Mouse (Mus musculus) kidney, adult 2 months (tissue): ENCODE results near the gene Mrpl34. TPM values are rescaled to one million over a fixed set of nuclear protein-coding genes. Genes with fewer than 3 reads are reported as not detected.

Source experiments
- DNase-seq: peaks from one replicate; pipeline ENCODE4 v3.0.0; 2021
- H3K27ac ChIP-seq: fragments of 200-500 bp; 2 replicates; pipeline ENCODE4 v1.5.1; 2012; ENCODE audit warnings: low read depth, low read length, control low read depth, inconsistent platforms; ENCODE audit not compliant: insufficient read depth
- H3K27me3 ChIP-seq: fragments of 200-500 bp; replicated peaks from 2 replicates; pipeline ENCODE4 v1.6.1; 2012; ENCODE audit warnings: mild to moderate bottlenecking, moderate library complexity, low read length, inconsistent platforms; ENCODE audit not compliant: control insufficient read depth, insufficient read depth
- H3K36me3 ChIP-seq: fragments of 200-500 bp; 2 replicates; pipeline ENCODE4 v1.6.1; 2012; ENCODE audit warnings: mild to moderate bottlenecking, moderate library complexity, low read length, inconsistent platforms; ENCODE audit not compliant: control insufficient read depth, insufficient read depth
- H3K4me1 ChIP-seq: fragments of 200-500 bp; 2 replicates; pipeline ENCODE4 v1.6.1; 2011; ENCODE audit warnings: low read length; ENCODE audit not compliant: control insufficient read depth, insufficient read depth
- H3K4me3 ChIP-seq: fragments of 200-500 bp; 2 replicates; pipeline ENCODE4 v1.5.1; 2011; ENCODE audit warnings: mild to moderate bottlenecking, low read depth, low read length, control low read depth; ENCODE audit not compliant: insufficient read depth
- CTCF ChIP-seq: fragments of 200-500 bp; conservative IDR thresholded peaks from 2 replicates; pipeline ENCODE4 v1.5.1; 2011; ENCODE audit warnings: low read depth, mild to moderate bottlenecking, control low read depth, low read length, moderate library complexity, mixed read lengths; ENCODE audit not compliant: insufficient read depth, insufficient read length
- POLR2A ChIP-seq: fragments of 200-500 bp; IDR thresholded peaks from one replicate; pipeline ENCODE4 v1.6.1; 2011; ENCODE audit warnings: low read depth, low read length, control low read depth
- WGBS: fragments of 180-500 bp; shearing (Covaris S2); methylation state at CpG from one replicate; pipeline ENCODE4 v1.1.7; 2018; 5-methylcytosine and 5-hydroxymethylcytosine counted together
- polyA plus RNA-seq: library from polyadenylated mRNA; depleted of rRNA; stranded (reverse); fragments of >200 nt; gene quantifications from 2 replicates; pipeline ENCODE4 v1.2.3, GENCODE M21; 2012; rRNA removed

Gene Mrpl34
- polyA plus RNA-seq, 1 experiment, result 168 TPM

DNA sequence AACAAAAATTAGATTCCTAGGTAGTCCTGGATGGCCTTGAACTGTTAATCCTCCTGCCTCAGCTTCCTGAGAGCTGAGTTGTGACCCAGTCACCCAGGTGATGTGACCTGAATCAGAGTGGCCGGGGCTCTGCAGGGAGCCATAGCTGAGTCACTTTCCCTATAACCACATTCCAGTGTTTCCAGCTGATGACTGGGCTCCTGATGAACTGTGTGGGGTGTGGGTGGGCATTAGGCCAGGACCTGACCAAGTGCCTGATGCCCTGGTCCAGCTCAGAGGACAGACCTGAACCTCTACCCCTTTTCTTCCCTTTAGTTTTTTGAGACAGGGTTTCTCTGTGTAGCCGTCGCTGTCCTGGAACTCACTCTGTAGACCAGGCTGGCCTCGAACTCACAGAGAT is 40.6 kb downstream of the Mrpl34 start:
- no peak overlapping the region for H3K27ac ChIP-seq
- TF ChIP-seq POLR2A (no peak), CTCF (no peak)
- no peaks in the 10 kb centered on the region for H3K36me3 ChIP-seq
- WGBS, result 94% methylated on average over 4 of the region's 4 CpGs
- H3K4me1 ChIP-seq, result 0 out of 2 replicates have a peak, but pooled peaks cover 3% of the 10 kb centered on the region
- DNase-seq, result no peak
- H3K4me3 ChIP-seq, result no peak overlapping the region
- H3K27me3 ChIP-seq, result no peaks in the 10 kb centered on the region

DNA sequence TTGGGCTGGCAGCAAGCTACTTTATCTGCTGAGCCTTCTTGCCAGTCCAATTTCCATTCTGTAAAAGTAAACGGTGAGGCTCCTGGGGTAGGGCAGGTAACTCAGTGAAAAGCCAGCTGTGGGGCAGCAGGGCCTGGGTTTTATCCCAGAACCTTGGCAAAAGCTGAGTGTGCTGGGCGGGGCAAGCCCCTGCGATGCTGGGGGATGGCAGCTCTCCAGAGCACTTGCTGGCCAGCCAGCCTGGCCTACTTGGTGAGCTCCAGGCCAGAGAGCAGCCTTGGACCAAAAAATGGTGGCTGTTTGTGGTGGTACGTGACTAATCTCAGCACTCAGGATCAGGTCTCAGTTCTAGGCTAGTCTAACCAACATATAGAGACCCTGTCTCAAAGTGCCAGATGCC is 41.2 kb downstream of the Mrpl34 start:
- 0 out of 2 replicates have a peak, but pooled peaks cover 3% of the 10 kb centered on the region for H3K4me1 ChIP-seq
- DNase-seq, result no peak
- H3K27ac ChIP-seq, result no peak overlapping the region
- no peaks in the 10 kb centered on the region for H3K27me3 ChIP-seq
- H3K4me3 ChIP-seq, result no peak overlapping the region
- 68% methylated on average over 4 of the region's 4 CpGs for WGBS
- TF ChIP-seq CTCF (no peak), POLR2A (no peak)
- H3K36me3 ChIP-seq, result no peaks in the 10 kb centered on the region

DNA sequence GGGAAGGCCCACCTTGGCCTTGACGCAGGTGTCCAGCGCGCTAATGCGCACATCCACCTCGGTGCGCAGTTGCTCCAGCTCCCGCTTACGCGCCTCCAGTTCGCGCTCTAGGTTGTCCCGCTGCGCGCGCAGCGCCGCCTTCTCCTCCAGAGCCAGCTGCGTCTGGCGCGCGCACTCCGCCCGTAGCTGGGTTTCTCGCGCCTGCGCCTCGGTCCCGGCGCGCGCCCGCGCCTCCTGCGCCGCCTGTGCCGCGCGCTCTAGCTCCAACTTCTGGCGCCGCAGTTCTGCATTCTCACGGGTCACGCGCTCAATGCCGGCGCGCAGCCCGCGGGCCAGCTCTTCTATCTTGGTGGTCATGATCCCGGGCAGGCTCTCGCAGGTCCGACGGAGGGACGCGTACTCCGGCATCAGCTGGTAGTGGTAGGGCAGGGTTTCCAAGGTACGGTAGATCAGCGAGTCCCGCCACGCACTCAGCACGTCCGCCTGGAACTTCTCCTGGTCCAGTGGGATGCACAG is 42.9 kb downstream of the Mrpl34 start:
- peak; percentile 80 for DNase-seq
- WGBS, result 1% methylated on average over 61 of the region's 61 CpGs
- TF ChIP-seq CTCF (no peak), POLR2A (no peak)
- Histone ChIP-seq H3K4me1 (0 out of 2 replicates have a peak, but pooled peaks cover 3% of the 10 kb centered on the region), H3K4me3 (peak overlapping the region; percentile 65), H3K36me3 (no peaks in the 10 kb centered on the region), H3K27me3 (no peaks in the 10 kb centered on the region), H3K27ac (peak overlapping the region; percentile 24; the same call in 1 of the 2 replicates)

DNA sequence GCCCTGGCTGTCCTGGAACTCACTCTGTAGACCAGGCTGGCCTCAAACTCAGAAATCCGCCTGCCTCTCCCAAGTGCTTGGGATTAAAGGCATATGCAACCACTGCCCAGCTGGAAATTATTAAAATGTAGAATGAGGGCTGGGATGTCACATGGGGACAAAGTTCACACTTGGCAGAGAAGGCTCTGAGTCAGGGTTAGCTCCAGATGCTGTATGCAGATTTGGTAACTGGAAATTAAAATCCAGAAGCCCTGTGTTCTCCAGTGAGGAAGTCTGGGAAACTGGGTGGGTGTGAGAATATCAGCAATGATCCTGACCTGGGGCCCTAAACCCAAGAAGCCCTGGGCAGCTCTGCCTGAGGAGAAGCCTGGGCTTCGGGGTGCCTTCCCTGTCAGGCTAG is 44.6 kb downstream of the Mrpl34 start:
- peak overlapping the region; percentile 34 for H3K4me3 ChIP-seq
- TF ChIP-seq CTCF (no peak), POLR2A (no peak)
- 0 out of 2 replicates have a peak, but pooled peaks cover 3% of the 10 kb centered on the region for H3K4me1 ChIP-seq
- DNase-seq, result no peak
- 56% methylated on average over 2 of the region's 2 CpGs for WGBS
- no peaks in the 10 kb centered on the region for H3K27me3 ChIP-seq
- no peaks in the 10 kb centered on the region for H3K36me3 ChIP-seq
- no peak overlapping the region for H3K27ac ChIP-seq

DNA sequence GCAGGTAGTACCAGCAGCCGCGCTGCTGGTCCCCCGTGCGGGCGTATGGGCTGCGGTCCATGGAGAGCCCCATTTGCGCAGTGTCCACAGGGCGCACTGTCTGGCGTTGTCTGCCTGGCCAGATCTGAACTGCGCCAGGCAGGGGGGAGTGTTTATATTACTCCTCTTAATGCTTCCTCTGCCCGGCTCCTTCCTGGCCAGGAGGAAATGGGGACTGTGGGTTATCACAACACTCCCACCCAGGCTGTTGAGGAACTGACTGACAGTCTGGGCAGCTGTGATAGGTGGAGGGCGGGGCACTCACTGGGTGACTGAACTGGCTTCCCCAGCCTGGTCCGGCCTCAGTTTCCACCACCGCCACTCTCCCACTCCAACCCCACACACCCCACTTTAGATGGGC is 46.9 kb downstream of the Mrpl34 start, which contains the start of gene Plvap:
Plvap (minus strand) TSS at position 109 of the 400 bp plus-strand sequence.
- 0 out of 2 replicates have a peak, but pooled peaks cover 3% of the 10 kb centered on the region for H3K4me1 ChIP-seq
- H3K36me3 ChIP-seq, result no peaks in the 10 kb centered on the region
- 29% methylated on average over 14 of the region's 14 CpGs for WGBS
- peak; percentile 50 for TF ChIP-seq POLR2A
- TF ChIP-seq CTCF, result no peak
- no peaks in the 10 kb centered on the region for H3K27me3 ChIP-seq
- peak within 1 kb of the TSS; percentile 77 for H3K27ac ChIP-seq
- peak within 1 kb of the TSS; percentile 63 for H3K4me3 ChIP-seq
- peak; percentile 81 for DNase-seq

DNA sequence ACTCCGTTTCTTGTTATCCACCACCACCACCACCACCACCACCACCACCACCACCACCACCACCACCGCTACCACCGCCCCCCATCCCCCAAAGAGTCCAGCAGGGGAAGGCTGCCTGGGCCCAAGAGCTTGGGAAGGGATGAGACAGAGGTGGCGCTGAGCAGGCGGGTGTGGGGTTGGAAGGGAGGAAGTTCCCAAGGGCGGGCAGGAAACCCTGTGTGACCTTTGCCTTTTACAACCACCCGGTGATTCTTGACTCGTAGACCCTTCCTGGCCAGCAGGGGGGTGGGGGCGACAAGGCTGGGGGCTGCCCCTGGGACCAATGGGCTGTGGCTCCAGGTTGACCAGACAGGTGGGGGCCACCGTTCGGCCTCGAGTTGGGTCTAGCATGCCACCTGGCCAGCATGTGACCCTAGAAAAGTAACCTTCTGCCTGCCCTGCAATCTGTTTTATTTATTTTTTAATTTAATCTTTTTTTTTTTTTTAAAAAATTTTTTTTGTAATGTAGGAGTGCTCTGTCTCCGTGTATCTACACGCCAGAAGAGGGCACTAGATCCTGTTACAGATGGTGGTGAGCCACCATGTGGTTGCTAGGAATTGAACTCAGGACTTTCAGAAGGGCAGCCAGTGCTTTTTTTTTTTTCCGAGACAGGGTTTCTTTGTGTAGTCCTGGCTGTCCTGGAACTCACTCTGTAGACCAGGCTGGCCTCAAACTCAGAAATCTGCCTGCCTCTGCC is 48.4 kb downstream of the Mrpl34 start:
- peak overlapping the region; percentile 57; the same call in 1 of the 2 replicates for H3K27ac ChIP-seq
- peak; percentile 69 for DNase-seq
- TF ChIP-seq POLR2A (no peak), CTCF (0 out of 2 replicates have a peak, but pooled peaks have one; percentile 6)
- no peaks in the 10 kb centered on the region for H3K4me1 ChIP-seq
- WGBS, result 53% methylated on average over 15 of the region's 15 CpGs
- no peaks in the 10 kb centered on the region for H3K27me3 ChIP-seq
- H3K4me3 ChIP-seq, result no peak overlapping the region
- H3K36me3 ChIP-seq, result no peaks in the 10 kb centered on the region

DNA sequence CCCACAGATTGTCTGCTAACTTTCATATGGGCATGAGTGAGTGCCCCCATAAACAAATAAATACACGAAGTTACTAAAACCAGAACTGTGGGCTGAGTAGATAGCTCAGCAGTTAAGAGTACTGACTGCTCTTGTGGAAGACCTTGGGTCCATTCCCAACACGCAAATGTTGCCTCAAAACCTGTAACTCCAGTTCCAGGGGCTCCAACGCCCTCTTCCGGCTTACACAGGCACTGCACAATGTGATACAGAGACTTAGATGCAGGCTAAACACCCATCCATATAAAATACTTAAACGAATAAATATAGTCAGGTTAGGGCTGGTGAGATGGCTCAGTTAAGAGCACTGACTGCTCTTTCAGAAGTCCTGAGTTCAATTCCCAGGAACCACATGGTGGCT is 50.3 kb downstream of the Mrpl34 start:
- 78% methylated on average over 5 of the region's 5 CpGs for WGBS
- TF ChIP-seq CTCF (0 out of 2 replicates have a peak, but pooled peaks have one; percentile 4), POLR2A (no peak)
- H3K4me3 ChIP-seq, result no peak overlapping the region
- no peaks in the 10 kb centered on the region for H3K4me1 ChIP-seq
- no peaks in the 10 kb centered on the region for H3K27me3 ChIP-seq
- H3K27ac ChIP-seq, result no peak overlapping the region
- no peak for DNase-seq
- H3K36me3 ChIP-seq, result no peaks in the 10 kb centered on the region

Other genes starting within 250 kb of the Mrpl34 start
- gene Myo9b, start 192.2 kb upstream of the Mrpl34 start, polyA plus RNA-seq, result 11.4 and 12.0 TPM in 2 replicates
- 3.1 and 3.6 TPM in 2 replicates for gene Haus8, start 192.0 kb upstream of the Mrpl34 start, polyA plus RNA-seq
- 111 and 127 TPM in 2 replicates for gene Use1, start 98.1 kb upstream of the Mrpl34 start, polyA plus RNA-seq
- gene Ocel1, start 93.7 kb upstream of the Mrpl34 start, polyA plus RNA-seq, result 12.5 and 14.2 TPM in 2 replicates
- gene Nr2f6, start 83.0 kb upstream of the Mrpl34 start, polyA plus RNA-seq, result 177 and 264 TPM in 2 replicates
- 38.5 and 43.4 TPM in 2 replicates for gene Ushbp1, start 69.2 kb upstream of the Mrpl34 start, polyA plus RNA-seq
- gene Babam1, start 68.1 kb upstream of the Mrpl34 start, polyA plus RNA-seq, result 153 and 162 TPM in 2 replicates
- 0.28 and 0.79 TPM in 2 replicates for gene Ankle1, start 58.9 kb upstream of the Mrpl34 start, polyA plus RNA-seq
- 29.8 and 38.3 TPM in 2 replicates for gene Abhd8, start 1.3 kb upstream of the Mrpl34 start, polyA plus RNA-seq
- 61.5 and 62.6 TPM in 2 replicates for gene Dda1, start 4.2 kb downstream of the Mrpl34 start, polyA plus RNA-seq
- gene Ano8, start 21.0 kb downstream of the Mrpl34 start, polyA plus RNA-seq, result 12.6 and 15.2 TPM in 2 replicates
- 20.2 and 25.0 TPM in 2 replicates for gene Gtpbp3, start 23.1 kb downstream of the Mrpl34 start, polyA plus RNA-seq
- gene Plvap, start 46.8 kb downstream of the Mrpl34 start, polyA plus RNA-seq, result 502 and 542 TPM in 2 replicates
- 0.09 TPM in 1 of 2 replicates, not detected in the other for gene Ccdc194, start 60.8 kb downstream of the Mrpl34 start, polyA plus RNA-seq
- 167 and 184 TPM in 2 replicates for gene Bst2, start 72.5 kb downstream of the Mrpl34 start, polyA plus RNA-seq
- gene Mvb12a, start 78.0 kb downstream of the Mrpl34 start, polyA plus RNA-seq, result 136 and 164 TPM in 2 replicates
- gene Tmem221, start 93.9 kb downstream of the Mrpl34 start, polyA plus RNA-seq, result 7.8 and 8.4 TPM in 2 replicates
- gene Nxnl1, start 101.6 kb downstream of the Mrpl34 start, polyA plus RNA-seq, result 0.14 and 0.19 TPM in 2 replicates
- 146 and 182 TPM in 2 replicates for gene Slc27a1, start 103.9 kb downstream of the Mrpl34 start, polyA plus RNA-seq
- 134 TPM in 2 replicates for gene Pgls, start 127.2 kb downstream of the Mrpl34 start, polyA plus RNA-seq
- 1.2 and 2.4 TPM in 2 replicates for gene Fam129c, start 132.7 kb downstream of the Mrpl34 start, polyA plus RNA-seq
- gene Colgalt1, start 146.0 kb downstream of the Mrpl34 start, polyA plus RNA-seq, result 62.2 and 70.4 TPM in 2 replicates
- 1.3 and 2.1 TPM in 2 replicates for gene Unc13a, start 206.8 kb downstream of the Mrpl34 start, polyA plus RNA-seq
- 15.1 and 16.5 TPM in 2 replicates for gene Jak3, start 211.3 kb downstream of the Mrpl34 start, polyA plus RNA-seq
- gene Insl3, start 224.3 kb downstream of the Mrpl34 start, polyA plus RNA-seq, result 14.5 and 17.8 TPM in 2 replicates
- gene B3gnt3, start 236.8 kb downstream of the Mrpl34 start, polyA plus RNA-seq, result 5.5 and 5.9 TPM in 2 replicates